Mouse (Mus musculus) liver, postnatal 0 days (tissue): ENCODE data around the gene Slc6a11.

Experiments
- CTCF ChIP-seq: sonication (generic); IDR thresholded peaks from 2 replicates; pipeline ENCODE4 v1.5.1; 2016; ENCODE audit warnings: antibody characterized with exemption, low read depth
- EP300 ChIP-seq: IDR thresholded peaks from 2 replicates; pipeline ENCODE4 v1.6.1; 2016; ENCODE audit warnings: antibody characterized with exemption, low read depth, mild to moderate bottlenecking

- no peak for TF ChIP-seq CTCF
- no peak for TF ChIP-seq EP300
These were observed 65.0 kb downstream of the Slc6a11 start for GRCm38 (mm10) chr6:114195998-114196397.
